27 mouse cellular contexts compared by ENCODE assay signal in genomic region chr13:112245131-112245530, GRCm38 (mm10). TPM values are rescaled to one million over a fixed set of nuclear protein-coding genes. Genes with fewer than 3 reads are reported as not detected.
DNase-seq lines count a peak whose midpoint lies in the region; ATAC-seq lines count a peak whose summit lies in the region.
"Had no signal": no experiment of that assay in that cellular context is flagged by ENCODE, and none has a peak within 500 bp of the region (broad histone marks: within the 10 kb centered on the region; RNA-seq: fewer than 3 reads in every experiment).

No protein-coding gene starts in this region.

- no peak overlapping the region for H3K4me3 ChIP-seq in intestine, embryonic 15.5 days (replicated peaks)
- H3K4me3 ChIP-seq in intestine, embryonic 16.5 days (ENCODE audit: low read length) = no peak overlapping the region
- H3K4me3 ChIP-seq in embryonic facial prominence, embryonic 11.5 days (ENCODE audit: low read depth, low read length) = no peak overlapping the region
- H3K4me3 ChIP-seq in embryonic facial prominence, embryonic 14.5 days (ENCODE audit: low read depth, low read length) = no peak overlapping the region
- H3K4me3 ChIP-seq: embryonic facial prominence, embryonic 15.5 days; erythroblast, embryonic 14.5 days; forebrain, embryonic 10.5 days; forebrain, embryonic 12.5 days had no signal

- H3K27ac ChIP-seq in intestine, embryonic 15.5 days = 0 out of 2 replicates have a peak overlapping the region, but pooled peaks have one; percentile 13
- no peak overlapping the region for H3K27ac ChIP-seq in intestine, embryonic 16.5 days (ENCODE audit: low read length)
- no peak overlapping the region for H3K27ac ChIP-seq in embryonic facial prominence, embryonic 11.5 days (replicated peaks; ENCODE audit: low read depth, low read length)
- H3K27ac ChIP-seq in embryonic facial prominence, embryonic 14.5 days (replicated peaks; ENCODE audit: low read depth, low read length) = peak overlapping the region; percentile 44; the same call in 1 of the 2 replicates
- H3K27ac ChIP-seq: embryonic facial prominence, embryonic 15.5 days; forebrain, embryonic 10.5 days; forebrain, embryonic 12.5 days had no signal

- WGBS in intestine, embryonic 15.5 days = 47% methylated on average over 5 of the region's 5 CpGs
- WGBS in intestine, embryonic 16.5 days = 50% methylated on average over 5 of the region's 5 CpGs
- 39% methylated on average over 5 of the region's 5 CpGs for WGBS in embryonic facial prominence, embryonic 11.5 days
- WGBS in embryonic facial prominence, embryonic 14.5 days = 37% methylated on average over 5 of the region's 5 CpGs

- H3K9ac ChIP-seq in intestine, embryonic 15.5 days = no peak overlapping the region
- no peak overlapping the region for H3K9ac ChIP-seq in intestine, embryonic 16.5 days (ENCODE audit: low read depth, low read length)
- H3K9ac ChIP-seq in embryonic facial prominence, embryonic 11.5 days (replicated peaks; ENCODE audit: low read length) = no peak overlapping the region
- H3K9ac ChIP-seq in embryonic facial prominence, embryonic 14.5 days (ENCODE audit: low read depth, low read length) = no peak overlapping the region
- H3K9ac ChIP-seq: embryonic facial prominence, embryonic 15.5 days; forebrain, embryonic 12.5 days had no signal

- ATAC-seq in intestine, embryonic 15.5 days = no peak
- no peak for ATAC-seq in intestine, embryonic 16.5 days
- ATAC-seq in embryonic facial prominence, embryonic 11.5 days (replicated peaks; ENCODE audit: insufficient number of reproducible peaks, low FRiP score, low TSS enrichment, low read depth) = no peak
- no peak for ATAC-seq in embryonic facial prominence, embryonic 14.5 days (ENCODE audit: low read depth)
- no peak for ATAC-seq in megakaryocyte-erythroid progenitor cell, adult 5-6 weeks (replicated peaks; ENCODE audit: low FRiP score, low TSS enrichment, poor library complexity, severe bottlenecking)
- ATAC-seq: CD4-positive, CD25-positive, alpha-beta regulatory T cell, adult 4 months; forebrain, embryonic 14.5 days; forebrain, embryonic 16.5 days had no signal

- no peaks in the 10 kb centered on the region for H3K4me1 ChIP-seq in intestine, embryonic 15.5 days (replicated peaks)
- no peaks in the 10 kb centered on the region for H3K4me1 ChIP-seq in intestine, embryonic 16.5 days (ENCODE audit: control insufficient read depth, insufficient read depth, low read length)
- no peaks in the 10 kb centered on the region for H3K4me1 ChIP-seq in embryonic facial prominence, embryonic 11.5 days (ENCODE audit: control insufficient read depth, insufficient read depth, low read length)
- H3K4me1 ChIP-seq in embryonic facial prominence, embryonic 14.5 days (ENCODE audit: control insufficient read depth, insufficient read depth, low read length) = peaks cover 8% of the 10 kb centered on the region; the same call in 1 of the 2 replicates

- no peaks in the 10 kb centered on the region for H3K9me3 ChIP-seq in intestine, embryonic 15.5 days
- H3K9me3 ChIP-seq in intestine, embryonic 16.5 days (ENCODE audit: control insufficient read depth, low read length) = peaks cover 8% of the 10 kb centered on the region; the same call in 1 of the 2 replicates
- H3K9me3 ChIP-seq in embryonic facial prominence, embryonic 11.5 days (replicated peaks; ENCODE audit: control insufficient read depth, low read length) = no peaks in the 10 kb centered on the region
- H3K9me3 ChIP-seq in embryonic facial prominence, embryonic 14.5 days (ENCODE audit: control insufficient read depth, low read length) = peaks cover 28% of the 10 kb centered on the region

- no peak overlapping the region for H3K4me2 ChIP-seq in intestine, embryonic 15.5 days (replicated peaks)
- H3K4me2 ChIP-seq in intestine, embryonic 16.5 days (ENCODE audit: low read depth, low read length) = no peak overlapping the region
- no peak overlapping the region for H3K4me2 ChIP-seq in embryonic facial prominence, embryonic 11.5 days (ENCODE audit: low read depth, low read length)
- no peak overlapping the region for H3K4me2 ChIP-seq in embryonic facial prominence, embryonic 14.5 days (ENCODE audit: low read depth, low read length)
- H3K4me2 ChIP-seq: embryonic facial prominence, embryonic 15.5 days; forebrain, embryonic 12.5 days had no signal

- no peaks in the 10 kb centered on the region for H3K36me3 ChIP-seq in intestine, embryonic 15.5 days
- no peaks in the 10 kb centered on the region for H3K36me3 ChIP-seq in intestine, embryonic 16.5 days (ENCODE audit: control insufficient read depth, insufficient read depth, low read length)
- no peaks in the 10 kb centered on the region for H3K36me3 ChIP-seq in embryonic facial prominence, embryonic 11.5 days (replicated peaks; ENCODE audit: control insufficient read depth, insufficient read depth, low read depth, low read length)
- H3K36me3 ChIP-seq in embryonic facial prominence, embryonic 14.5 days (ENCODE audit: control insufficient read depth, insufficient read depth, low read length) = no peaks in the 10 kb centered on the region
- H3K36me3 ChIP-seq: embryonic facial prominence, embryonic 15.5 days; forebrain, embryonic 10.5 days; forebrain, embryonic 12.5 days; G1E had no signal

- no peaks in the 10 kb centered on the region for H3K27me3 ChIP-seq in intestine, embryonic 15.5 days (replicated peaks)
- no peaks in the 10 kb centered on the region for H3K27me3 ChIP-seq in intestine, embryonic 16.5 days (replicated peaks; ENCODE audit: control insufficient read depth, insufficient read depth, low read length)
- H3K27me3 ChIP-seq in embryonic facial prominence, embryonic 11.5 days (ENCODE audit: control insufficient read depth, insufficient read depth, low read length) = no peaks in the 10 kb centered on the region
- H3K27me3 ChIP-seq in embryonic facial prominence, embryonic 14.5 days (replicated peaks; ENCODE audit: control insufficient read depth, insufficient read depth, low read length) = no peaks in the 10 kb centered on the region
- H3K27me3 ChIP-seq: CH12.LX; embryonic facial prominence, embryonic 15.5 days; forebrain, embryonic 12.5 days had no signal

- peak; percentile 60 for DNase-seq in embryonic facial prominence, embryonic 11.5 days (ENCODE audit: low spot score)
- peak; percentile 40 for DNase-seq in embryonic facial prominence, embryonic 14.5 days (ENCODE audit: low spot score)
- DNase-seq in kidney, adult 11 months = no peak
- DNase-seq: adrenal gland, adult 2 months; adrenal gland, postnatal 10 days; adrenal gland, postnatal 25 days; B cell, adult 2 months; cerebellum, adult 11 months; cerebellum, adult 18-20 months; cerebellum, adult 8-10 months; cerebellum, adult 9-11 months; cerebellum, postnatal 14 days; cerebellum, postnatal 36 days; embryo, embryonic 11 days had no signal

RNA-seq across cellular contexts. Expression of gene Ankrd55, which starts 43.1 kb away (rescaled TPM):
- polyA plus RNA-seq in intestine, embryonic 15.5 days (2015; fragmentation: Nextera tagmentation; extraction: Ambion mirVana) = 0.21 and 0.25 TPM in 2 replicates
- polyA plus RNA-seq in intestine, embryonic 16.5 days (2015; fragmentation: Nextera tagmentation; extraction: Ambion mirVana) = 0.16 and 0.21 TPM in 2 replicates
- 1.0 and 1.1 TPM in 2 replicates for polyA plus RNA-seq in embryonic facial prominence, embryonic 11.5 days (2014; fragmentation: Nextera tagmentation; extraction: Ambion mirVana)
- 0.92 and 1.2 TPM in 2 replicates for polyA plus RNA-seq in embryonic facial prominence, embryonic 14.5 days (2014; fragmentation: Nextera tagmentation; extraction: Ambion mirVana)
- not detected in 2 replicates for total RNA-seq in megakaryocyte-erythroid progenitor cell, adult 5-6 weeks (2014; fragmentation: Nextera tagmentation)
- not detected in 2 replicates for total RNA-seq in megakaryocyte-erythroid progenitor cell, adult 5-6 weeks (2017)
- total RNA-seq: common myeloid progenitor, adult 5-6 weeks had no signal
- polyA plus RNA-seq: erythroblast, embryonic 14.5 days; G1E had no signal

Comparison
In these comparisons a context has a peak if more than half of its experiments do, and no peak if none do; other contexts are left out.
1. H3K27ac ChIP-seq: peak in intestine, embryonic 15.5 days (single experiment) and embryonic facial prominence, embryonic 14.5 days (single experiment); none in intestine, embryonic 16.5 days (single experiment) and embryonic facial prominence, embryonic 11.5 days (single experiment).